Mouse (Mus musculus): ENCODE results near the gene Zmiz1.

Gene Zmiz1

GRCm38 (mm10) chr14:25472096-25472861, 13.3 kb downstream of the Zmiz1 start:
- peak; percentile 27 for DNase-seq (ENCODE audit: low read depth, low spot score)

- peak; percentile 62 for DNase-seq (ENCODE audit: low read depth, low spot score)
Observed at GRCm38 (mm10) chr14:25472981-25473649, 14.1 kb downstream of the Zmiz1 start.

GRCm38 (mm10) chr14:25474017-25474416, 15.0 kb downstream of the Zmiz1 start:
- DNase-seq (ENCODE audit: low read depth, low spot score), result no peak

- DNase-seq (ENCODE audit: low read depth, low spot score), result peak; percentile 36
Observed at GRCm38 (mm10) chr14:25474732-25475131, 15.7 kb downstream of the Zmiz1 start.

GRCm38 (mm10) chr14:25476048-25476447, 17.1 kb downstream of the Zmiz1 start:
- peak; percentile 39 for DNase-seq (ENCODE audit: low read depth, low spot score)

GRCm38 (mm10) chr14:25476453-25476852, 17.5 kb downstream of the Zmiz1 start:
- no peak for DNase-seq (ENCODE audit: low read depth, low spot score)

GRCm38 (mm10) chr14:25477268-25477667, 18.3 kb downstream of the Zmiz1 start:
- DNase-seq (ENCODE audit: low read depth, low spot score), result no peak

GRCm38 (mm10) chr14:25478257-25478656, 19.3 kb downstream of the Zmiz1 start:
- DNase-seq (ENCODE audit: low read depth, low spot score), result no peak

GRCm38 (mm10) chr14:25478755-25479154, 19.8 kb downstream of the Zmiz1 start:
- DNase-seq (ENCODE audit: low read depth, low spot score), result no peak

GRCm38 (mm10) chr14:25479841-25480252, 20.9 kb downstream of the Zmiz1 start:
- DNase-seq (ENCODE audit: low read depth, low spot score), result no peak

- DNase-seq (ENCODE audit: low read depth, low spot score), result no peak
Observed at GRCm38 (mm10) chr14:25480443-25480842, 21.5 kb downstream of the Zmiz1 start.

GRCm38 (mm10) chr14:25480916-25481666, 22.1 kb downstream of the Zmiz1 start:
- peak; percentile 65 for DNase-seq (ENCODE audit: low read depth, low spot score)

GRCm38 (mm10) chr14:25481667-25482331, 22.8 kb downstream of the Zmiz1 start:
- no peak for DNase-seq (ENCODE audit: low read depth, low spot score)

GRCm38 (mm10) chr14:25482404-25482803, 23.4 kb downstream of the Zmiz1 start:
- no peak for DNase-seq (ENCODE audit: low read depth, low spot score)

GRCm38 (mm10) chr14:25483285-25483684, 24.3 kb downstream of the Zmiz1 start:
- no peak for DNase-seq (ENCODE audit: low read depth, low spot score)

- DNase-seq (ENCODE audit: low read depth, low spot score), result peak; percentile 44
Observed at GRCm38 (mm10) chr14:25484049-25484448, 25.1 kb downstream of the Zmiz1 start.

GRCm38 (mm10) chr14:25486220-25486619, 27.2 kb downstream of the Zmiz1 start:
- DNase-seq (ENCODE audit: low read depth, low spot score), result no peak

GRCm38 (mm10) chr14:25486742-25487469, 27.9 kb downstream of the Zmiz1 start:
- no peak for DNase-seq (ENCODE audit: low read depth, low spot score)

- no peak for DNase-seq (ENCODE audit: low read depth, low spot score)
Observed at GRCm38 (mm10) chr14:25487470-25487955, 28.5 kb downstream of the Zmiz1 start.

GRCm38 (mm10) chr14:25488097-25488613, 29.2 kb downstream of the Zmiz1 start:
- DNase-seq (ENCODE audit: low read depth, low spot score), result no peak
